Mouse (Mus musculus): ENCODE measurements around the gene Ltbp3.

DNA sequence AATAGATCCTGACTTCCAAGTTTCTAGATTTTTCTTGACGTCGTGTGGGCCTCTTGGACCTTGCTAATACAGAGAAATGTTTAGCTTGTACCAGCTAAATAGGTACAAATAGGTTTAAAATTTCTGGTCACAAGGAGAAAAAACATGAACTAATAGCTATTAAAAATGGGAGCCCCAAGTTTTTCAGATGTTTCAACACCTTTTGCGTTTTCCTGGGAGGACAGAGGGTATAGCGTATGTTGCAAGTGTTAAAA lies 62.0 kb downstream of the Ltbp3 start:
- no peak for TF ChIP-seq CTCF (IDR thresholded peaks at IDR 0.05; ENCODE audit: low read depth)
- TF ChIP-seq EP300 (IDR thresholded peaks at IDR 0.05; ENCODE audit: low read depth), result peak; percentile 63

All from liver, postnatal 0 days (tissue).